Mouse (Mus musculus): Measurements from ENCODE around the gene Foxe1.

Gene Foxe1

GRCm38 (mm10) chr4:46343596-46344260 lies at the start of gene Foxe1:
Gene Foxe1, plus strand, starts transcription at chr4:46343609.
- DNase-seq (ENCODE audit: low spot score in 2 of 2) = no peak

DNA sequence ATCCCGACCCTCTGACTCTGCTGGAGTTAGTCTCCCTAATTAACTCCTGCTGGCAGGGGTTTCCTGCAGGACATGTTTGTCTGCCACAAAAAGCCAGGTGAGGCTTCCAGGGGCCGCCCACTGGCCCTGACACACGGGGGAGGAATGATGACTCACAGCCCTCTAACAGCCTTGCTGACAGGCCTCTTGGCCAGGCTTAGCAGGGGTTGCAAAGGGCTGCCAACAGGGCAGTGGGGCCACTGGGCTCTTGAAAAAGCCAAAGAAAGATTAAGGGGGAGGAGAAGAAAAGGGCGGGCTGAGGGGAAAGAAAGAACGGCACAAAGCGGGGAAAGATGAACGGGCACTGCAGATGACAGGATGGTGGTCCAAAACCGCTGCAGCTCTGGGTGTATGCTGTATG lies 39.3 kb upstream of the Foxe1 start:
- peak in 1 of 2 experiments; percentile 36 for DNase-seq (ENCODE audit: low spot score in 2 of 2)

DNA sequence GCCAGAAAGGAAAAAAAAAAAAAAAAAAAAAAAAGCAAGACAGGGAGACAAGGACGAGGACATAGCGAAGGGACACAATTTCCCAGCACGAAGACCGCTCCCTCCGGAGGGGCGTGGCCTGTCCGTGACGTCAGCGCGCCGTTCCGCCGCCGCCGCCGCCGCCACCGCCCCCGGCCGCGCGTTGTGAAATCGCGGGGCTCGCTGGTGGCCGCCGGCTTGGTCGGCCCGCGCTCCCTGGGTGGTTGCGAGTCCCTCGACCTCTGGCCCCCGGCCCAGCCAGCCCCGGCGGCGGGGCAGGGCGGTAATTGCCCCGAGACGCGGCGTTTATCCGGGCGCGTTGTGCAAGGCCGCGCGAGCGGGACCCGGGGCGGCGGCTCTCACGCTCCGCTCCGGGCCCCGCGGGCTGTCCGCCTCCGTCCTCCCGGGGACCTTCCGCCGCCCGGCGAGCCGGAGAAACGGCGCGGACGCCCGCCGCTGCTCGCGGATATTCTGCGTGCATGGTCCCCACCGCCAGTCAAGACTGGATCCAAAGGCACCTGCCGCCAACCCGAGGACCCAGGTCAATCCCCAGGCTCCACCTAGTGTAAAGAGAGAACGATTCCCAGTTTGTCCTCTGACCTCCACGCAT lies 38.5 kb upstream of the Foxe1 start:
- DNase-seq (ENCODE audit: low spot score in 2 of 2) = peak; percentile 58 to 83

DNA sequence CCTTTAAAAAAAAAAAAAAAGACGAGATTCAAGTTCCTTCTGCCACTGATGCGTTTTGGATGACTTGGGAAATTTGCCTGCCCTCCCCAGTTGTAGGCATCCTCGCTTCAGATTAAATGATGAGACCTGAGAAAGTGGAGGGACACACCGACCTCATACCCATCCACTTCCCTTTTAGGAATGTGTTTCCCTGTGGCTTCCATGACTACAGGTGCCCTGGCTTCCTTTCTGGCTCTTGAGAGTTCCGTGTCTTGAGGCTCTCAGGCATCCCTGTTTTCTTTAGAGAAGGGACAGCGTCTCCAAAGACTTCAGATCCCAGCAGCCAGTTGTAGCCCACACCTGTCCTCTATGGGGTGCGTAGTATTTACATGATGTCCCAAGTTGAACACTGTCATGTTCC lies 38.0 kb upstream of the Foxe1 start:
- no peak for DNase-seq (ENCODE audit: low spot score in 2 of 2)

- DNase-seq (ENCODE audit: low spot score in 2 of 2) = peak in 1 of 2 experiments; percentile 55
Observed at GRCm38 (mm10) chr4:46307341-46307740, 36.1 kb upstream of the Foxe1 start.

DNA sequence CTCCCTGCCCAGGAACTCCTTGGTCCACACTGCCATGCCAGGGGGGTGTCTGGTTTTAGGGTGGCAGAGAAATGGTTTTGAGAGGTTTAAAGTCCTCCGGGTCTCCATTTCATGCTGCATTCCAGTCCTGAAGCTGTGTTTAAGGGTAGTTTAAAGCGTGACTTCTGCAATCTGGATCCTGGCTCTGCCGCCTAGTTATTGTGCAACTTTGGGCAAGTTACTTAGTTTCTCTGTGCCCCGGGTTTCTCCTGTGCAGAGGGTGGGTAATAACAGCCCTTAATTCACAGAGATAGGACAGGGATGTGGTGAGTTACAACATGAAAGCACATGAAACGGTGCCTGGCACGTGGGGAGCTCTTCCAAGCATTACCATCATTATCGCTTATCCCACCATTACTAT lies 35.5 kb upstream of the Foxe1 start:
- DNase-seq (ENCODE audit: low spot score in 2 of 2) = no peak

- DNase-seq (ENCODE audit: low spot score in 2 of 2) = no peak
Observed at GRCm38 (mm10) chr4:46311631-46312030, 31.8 kb upstream of the Foxe1 start.

GRCm38 (mm10) chr4:46321730-46322389 lies 21.5 kb upstream of the Foxe1 start:
- DNase-seq (ENCODE audit: low spot score in 2 of 2) = no peak

DNA sequence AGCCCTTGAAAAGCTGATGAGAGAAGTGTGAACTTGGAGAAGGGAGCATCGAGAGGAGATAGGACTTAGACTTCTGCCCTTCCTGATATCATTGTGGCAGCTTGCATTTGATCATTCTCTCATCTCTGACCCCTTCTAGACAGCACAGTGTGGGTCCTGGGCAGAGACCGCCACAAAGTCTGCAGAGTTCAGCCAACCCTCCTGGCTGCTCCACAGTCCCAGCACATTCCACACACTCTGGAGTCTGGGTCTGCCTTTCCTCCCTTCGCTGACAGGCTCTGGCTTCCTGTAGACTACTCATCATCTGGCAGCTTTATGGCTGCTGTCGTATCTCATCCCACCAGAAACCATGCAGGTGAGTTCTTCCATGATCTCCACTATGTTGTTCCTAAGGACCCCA lies 20.7 kb upstream of the Foxe1 start:
- DNase-seq (ENCODE audit: low spot score in 2 of 2) = no peak

- DNase-seq (ENCODE audit: low spot score in 2 of 2) = no peak
Observed at GRCm38 (mm10) chr4:46328906-46329305, 14.5 kb upstream of the Foxe1 start.

DNA sequence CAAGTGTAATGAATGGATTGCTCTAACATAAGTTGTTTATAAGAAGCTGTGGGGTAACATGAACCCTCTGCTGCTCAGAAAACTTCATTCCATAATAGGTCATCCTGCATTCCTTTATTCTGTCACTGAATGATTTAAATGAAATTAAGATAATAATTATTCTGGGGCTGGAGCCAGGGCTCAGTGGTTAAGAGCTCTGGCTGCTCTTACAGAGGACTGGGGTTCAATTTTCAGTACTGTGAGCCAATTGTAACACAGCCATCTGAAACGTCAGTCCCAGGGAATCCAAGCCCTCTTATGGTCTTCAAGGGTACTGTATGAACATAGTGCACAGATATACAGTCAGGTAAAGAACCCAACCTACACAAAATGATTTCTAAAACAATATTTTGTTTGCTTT lies 7.6 kb upstream of the Foxe1 start:
- no peak for DNase-seq (ENCODE audit: low spot score in 2 of 2)

- no peak for DNase-seq (ENCODE audit: low spot score in 2 of 2)
Observed at GRCm38 (mm10) chr4:46337990-46338389, 5.4 kb upstream of the Foxe1 start.

DNA sequence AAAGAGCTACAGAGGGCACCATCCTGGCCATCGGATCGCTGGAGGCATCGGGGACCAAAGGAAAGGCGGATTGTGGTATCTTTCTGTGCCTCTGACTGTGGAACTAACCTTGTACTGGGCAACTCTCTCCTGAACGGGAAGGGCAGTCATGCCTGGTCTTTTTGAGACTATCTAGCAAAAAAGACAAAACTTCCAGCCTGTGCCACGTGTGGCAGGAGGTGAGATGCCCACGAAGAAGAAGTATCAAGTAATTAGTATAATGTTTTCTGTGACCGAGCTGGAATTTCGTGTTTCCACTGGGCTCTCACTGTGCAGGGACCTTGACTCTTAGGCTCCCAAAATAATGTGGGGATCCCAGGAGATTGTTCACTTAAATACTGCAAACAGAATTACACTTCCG lies 4.4 kb upstream of the Foxe1 start:
- no peak for DNase-seq (ENCODE audit: low spot score in 2 of 2)

DNA sequence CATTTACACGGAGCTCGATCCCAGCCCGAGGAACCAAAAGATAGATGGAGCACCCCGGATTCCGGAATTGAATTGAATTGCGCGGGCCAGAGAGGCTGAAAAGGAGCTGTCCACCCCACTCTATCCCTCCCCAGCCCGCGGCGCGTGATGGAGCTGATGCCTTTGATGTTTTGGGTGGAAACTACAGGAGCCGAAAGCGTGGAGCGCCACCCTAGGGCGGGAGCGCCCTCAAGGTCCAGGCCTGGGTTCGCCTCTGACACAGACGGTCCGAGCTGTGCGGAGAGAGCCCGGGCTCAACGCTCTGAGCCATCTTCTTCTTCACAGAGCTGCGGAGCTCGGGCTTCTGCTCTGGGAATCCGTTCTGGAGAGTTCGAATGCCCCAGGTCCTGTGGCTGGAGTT lies 3.8 kb upstream of the Foxe1 start:
- no peak for DNase-seq (ENCODE audit: low spot score in 2 of 2)

GRCm38 (mm10) chr4:46341831-46342680 lies 1.4 kb upstream of the Foxe1 start:
- DNase-seq (ENCODE audit: low spot score in 2 of 2) = no peak

GRCm38 (mm10) chr4:46342711-46343286 lies 610 bp upstream of the Foxe1 start:
- no peak for DNase-seq (ENCODE audit: low spot score in 2 of 2)

- no peak for DNase-seq (ENCODE audit: low spot score in 2 of 2)
Observed at GRCm38 (mm10) chr4:46344288-46344687, 879 bp downstream of the Foxe1 start.

DNA sequence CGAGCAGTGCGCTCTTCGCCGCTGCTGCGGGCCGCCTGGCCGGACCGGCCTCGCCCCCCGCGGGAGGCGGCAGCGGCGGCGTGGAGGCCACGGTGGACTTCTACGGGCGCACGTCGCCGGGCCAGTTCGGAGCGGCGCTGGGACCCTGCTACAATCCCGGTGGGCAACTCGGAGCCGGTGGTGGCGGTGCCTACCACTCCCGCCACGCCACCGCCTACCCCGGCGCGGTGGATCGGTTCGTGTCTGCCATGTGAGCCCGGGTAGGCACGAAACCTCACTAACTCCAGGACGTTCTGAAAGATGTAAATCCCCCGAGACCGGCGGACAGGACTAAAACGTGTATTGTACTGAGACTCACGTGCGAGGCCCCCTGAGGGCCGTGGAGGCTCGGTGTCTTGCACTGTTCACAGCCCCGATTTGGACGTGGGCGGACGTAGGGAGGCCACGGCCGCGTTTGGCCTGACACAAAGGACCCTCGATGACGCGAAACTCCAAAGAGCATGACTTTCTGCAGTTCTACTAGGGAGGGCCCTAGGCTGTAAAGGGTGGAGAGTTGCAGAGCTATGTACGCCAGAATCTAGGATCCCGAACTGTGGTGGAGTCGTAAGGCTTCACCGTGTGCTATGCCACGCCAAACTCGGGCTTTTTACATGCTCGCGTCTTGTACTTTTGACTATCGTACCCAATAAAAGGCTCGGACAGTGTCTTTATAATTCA lies 1.8 kb downstream of the Foxe1 start:
- no peak for DNase-seq (ENCODE audit: low spot score in 2 of 2)

DNA sequence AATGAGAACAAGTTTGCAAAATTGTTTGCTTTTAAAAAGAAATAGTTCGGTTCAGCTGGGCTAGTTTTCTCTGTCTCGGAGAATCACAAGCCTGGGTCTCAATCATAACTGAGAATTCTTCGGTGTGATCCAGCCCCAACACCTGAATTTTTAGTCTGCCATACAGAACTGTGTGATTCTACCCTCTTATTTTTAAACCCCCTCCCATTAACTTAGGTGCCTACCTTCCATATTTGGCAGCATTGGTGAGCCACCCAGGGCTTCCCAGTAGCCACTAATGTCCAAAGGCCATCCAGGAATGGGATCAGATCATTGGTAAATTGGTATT lies 2.3 kb downstream of the Foxe1 start:
- no peak for DNase-seq (ENCODE audit: low spot score in 2 of 2)

- DNase-seq (ENCODE audit: low spot score in 2 of 2) = no peak
Observed at GRCm38 (mm10) chr4:46346221-46346620, 2.8 kb downstream of the Foxe1 start.

DNA sequence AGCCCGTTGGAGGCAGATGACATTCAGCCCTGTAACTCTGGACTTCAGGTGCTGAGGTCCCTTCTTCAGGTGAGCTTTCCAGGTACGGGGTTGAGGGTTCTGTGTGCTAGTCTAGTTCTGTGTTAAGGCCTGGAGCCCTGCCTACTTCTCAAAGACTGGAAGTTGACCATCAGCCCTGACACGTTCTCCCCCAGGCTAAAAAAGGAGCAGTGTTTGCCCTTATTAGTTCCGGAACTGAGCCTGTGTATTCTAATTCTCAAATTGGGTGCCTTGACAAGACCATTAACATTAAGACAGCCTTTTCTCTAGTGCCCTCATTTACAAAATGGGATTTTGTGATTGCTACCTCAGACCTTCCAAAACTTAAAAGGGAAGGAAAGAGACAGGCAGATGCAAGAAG lies 3.7 kb downstream of the Foxe1 start:
- no peak for DNase-seq (ENCODE audit: low spot score in 2 of 2)
